Mouse (Mus musculus) embryonic facial prominence, embryonic 12.5 days (tissue): ENCODE results near the gene Gm20716. TPM values are rescaled to one million over a fixed set of nuclear protein-coding genes. Genes with fewer than 3 reads are reported as not detected.

Experiments used
- ATAC-seq: fragments of 200-750 bp; cut with Nextera tagmentation; 2 replicates; pipeline ENCODE4 v1.8.0; 2017; ENCODE audit not compliant: insufficient number of reproducible peaks, insufficient read depth, low FRiP score, low TSS enrichment
- H3K27ac ChIP-seq: fragments of 300-500 bp; sonication (generic); 2 replicates; pipeline ENCODE4 v1.5.1; 2016; ENCODE audit warnings: mild to moderate bottlenecking
- H3K27me3 ChIP-seq: fragments of 300-500 bp; sonication (generic); 2 replicates; pipeline ENCODE4 v1.6.1; 2016; ENCODE audit warnings: mild to moderate bottlenecking, moderate library complexity
- H3K36me3 ChIP-seq: fragments of 300-500 bp; sonication (generic); 2 replicates; pipeline ENCODE4 v1.6.1; 2016; ENCODE audit warnings: mild to moderate bottlenecking
- H3K4me1 ChIP-seq: fragments of 300-500 bp; sonication (generic); 2 replicates; pipeline ENCODE4 v1.6.1; 2016
- H3K4me2 ChIP-seq: fragments of 300-500 bp; sonication (generic); replicated peaks from 2 replicates; pipeline ENCODE4 v1.6.1; 2016; ENCODE audit warnings: mild to moderate bottlenecking, moderate library complexity
- H3K4me3 ChIP-seq: fragments of 300-500 bp; sonication (generic); 2 replicates; pipeline ENCODE4 v1.5.1; 2016; ENCODE audit warnings: mild to moderate bottlenecking
- H3K9ac ChIP-seq: fragments of 300-500 bp; sonication (generic); 2 replicates; pipeline ENCODE4 v1.6.1; 2016; ENCODE audit warnings: mild to moderate bottlenecking, moderate library complexity
- H3K9me3 ChIP-seq: fragments of 300-500 bp; sonication (generic); 2 replicates; pipeline ENCODE4 v1.6.1; 2016; ENCODE audit warnings: mild to moderate bottlenecking, moderate library complexity
- WGBS: fragments of 180-500 bp; shearing (Covaris S2); methylation state at CpG from one replicate; pipeline ENCODE4 v1.1.7; 2016; 5-methylcytosine and 5-hydroxymethylcytosine counted together
- polyA plus RNA-seq: library from polyadenylated mRNA; unstranded; fragments of >200 nt; fragmentation: Nextera tagmentation; extraction: Ambion mirVana; gene quantifications from 2 replicates; pipeline ENCODE4 v1.2.1, GENCODE M21; 2016

Gene Gm20716
- 23.1 and 26.5 TPM in 2 replicates for polyA plus RNA-seq

DNA sequence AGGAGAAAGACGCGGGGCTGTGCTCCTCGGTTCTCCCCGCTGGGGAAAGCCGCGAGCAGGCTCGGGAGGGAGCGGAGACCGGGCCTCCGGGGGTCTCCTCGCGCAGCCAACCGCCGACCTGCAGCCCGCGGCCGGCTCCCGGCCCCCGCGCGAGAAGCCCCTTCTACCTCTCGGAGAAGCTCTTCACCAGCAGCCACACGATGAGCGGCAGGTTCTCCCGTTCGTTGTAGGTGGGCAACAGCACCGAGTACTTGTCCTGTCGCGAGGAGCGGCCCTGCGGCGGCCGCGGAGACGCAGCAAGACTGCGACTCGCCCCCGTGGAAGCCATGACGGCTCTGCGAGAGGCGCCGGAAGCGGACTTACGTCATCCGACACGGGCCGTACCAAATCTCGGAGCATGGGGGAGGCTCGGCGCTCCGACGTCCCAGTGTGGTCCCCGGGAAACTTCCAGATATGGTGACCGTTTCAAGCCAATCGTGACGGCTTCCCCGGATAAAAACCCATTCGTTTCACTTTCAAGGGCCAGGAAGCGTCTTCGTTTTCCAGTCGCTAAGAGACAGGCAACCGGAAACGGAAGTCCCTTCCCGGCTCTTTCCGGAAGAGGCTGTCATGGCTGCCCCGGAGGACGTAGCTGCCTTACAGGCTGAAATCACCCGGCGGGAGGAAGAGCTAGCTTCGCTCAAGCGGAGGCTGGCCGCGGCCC is at the start of gene Gm20716, which contains the start of the genes Dpm1 and Mocs3:
TSS of gene Gm20716 (minus strand) at position 339 of the 703 bp plus-strand sequence.
TSS of gene Dpm1 (minus strand) at position 566 of the 703 bp plus-strand sequence.
TSS of gene Mocs3 (plus strand) at position 597 of the 703 bp plus-strand sequence.
- Histone ChIP-seq H3K9ac (peak within 1 kb of the TSS; percentile 94), H3K4me2 (peak within 1 kb of the TSS; percentile 100), H3K27ac (peak within 1 kb of the TSS; percentile 93), H3K27me3 (no peaks in the 10 kb centered on the region), H3K9me3 (no peaks in the 10 kb centered on the region), H3K36me3 (peaks cover 27% of the 10 kb centered on the region), H3K4me1 (peaks cover 25% of the 10 kb centered on the region), H3K4me3 (peak within 1 kb of the TSS; percentile 99)
- ATAC-seq: peak; percentile 83
- under 1% methylated on average over 69 of the region's 73 CpGs for WGBS

DNA sequence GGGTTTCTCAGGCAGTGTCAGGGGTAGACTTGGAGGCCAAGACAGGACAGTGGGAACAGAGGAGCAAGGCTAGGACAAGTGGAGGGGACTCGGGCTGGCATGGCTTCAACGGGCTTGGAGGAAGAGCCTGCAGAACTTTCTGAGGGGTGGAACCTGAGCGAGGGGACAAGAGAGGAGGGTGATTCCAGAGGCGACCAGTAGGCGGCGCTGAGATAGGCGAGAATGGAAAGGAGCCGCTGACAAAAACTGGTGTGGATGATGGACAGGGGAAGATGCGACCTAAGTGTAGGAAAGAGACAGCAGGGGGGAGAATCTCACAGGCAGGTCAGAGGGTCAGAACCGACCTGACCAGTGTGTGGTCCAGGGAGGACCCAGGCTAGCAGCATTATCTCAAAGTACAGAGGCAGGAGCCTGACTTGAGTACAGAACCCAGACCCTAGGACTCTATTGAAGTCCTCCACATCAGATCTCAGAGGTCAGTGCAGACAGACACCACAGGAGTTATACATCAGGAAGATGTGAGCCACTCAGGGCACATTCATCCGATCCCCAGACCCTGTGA is 44.3 kb upstream of the Gm20716 start:
- Histone ChIP-seq H3K4me1 (no peaks in the 10 kb centered on the region), H3K36me3 (no peaks in the 10 kb centered on the region), H3K4me2 (no peak overlapping the region), H3K4me3 (no peak overlapping the region), H3K9me3 (no peaks in the 10 kb centered on the region), H3K27me3 (peaks cover 49% of the 10 kb centered on the region), H3K27ac (no peak overlapping the region), H3K9ac (no peak overlapping the region)
- 7% methylated on average over 11 of the region's 11 CpGs for WGBS
- ATAC-seq: no peak

DNA sequence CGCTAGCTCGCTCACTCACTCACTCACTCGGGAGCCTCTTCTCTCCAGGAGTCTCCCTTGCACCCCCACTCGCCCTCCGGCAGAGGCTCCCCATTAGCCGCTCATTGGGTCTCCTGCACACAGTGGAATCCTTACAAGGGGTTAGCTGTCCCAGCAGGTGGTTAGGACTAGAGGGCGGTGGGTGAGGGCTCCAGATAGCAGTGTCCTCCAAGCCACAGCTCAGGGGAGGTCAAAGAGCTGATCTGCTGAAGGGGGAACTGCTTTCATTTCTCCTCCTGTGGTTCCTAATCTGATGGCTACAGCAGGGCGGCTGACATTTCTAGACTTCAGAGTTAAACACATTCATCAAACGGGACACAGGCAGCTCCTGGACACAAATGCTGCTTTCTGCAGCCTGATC is 43.2 kb upstream of the Gm20716 start:
- no peak overlapping the region for H3K9ac ChIP-seq
- no peaks in the 10 kb centered on the region for H3K9me3 ChIP-seq
- no peak for ATAC-seq
- no peak overlapping the region for H3K4me2 ChIP-seq
- no peak overlapping the region for H3K4me3 ChIP-seq
- peaks cover 45% of the 10 kb centered on the region for H3K27me3 ChIP-seq
- WGBS: 38% methylated on average over 9 of the region's 9 CpGs
- no peak overlapping the region for H3K27ac ChIP-seq
- no peaks in the 10 kb centered on the region for H3K36me3 ChIP-seq
- no peaks in the 10 kb centered on the region for H3K4me1 ChIP-seq

DNA sequence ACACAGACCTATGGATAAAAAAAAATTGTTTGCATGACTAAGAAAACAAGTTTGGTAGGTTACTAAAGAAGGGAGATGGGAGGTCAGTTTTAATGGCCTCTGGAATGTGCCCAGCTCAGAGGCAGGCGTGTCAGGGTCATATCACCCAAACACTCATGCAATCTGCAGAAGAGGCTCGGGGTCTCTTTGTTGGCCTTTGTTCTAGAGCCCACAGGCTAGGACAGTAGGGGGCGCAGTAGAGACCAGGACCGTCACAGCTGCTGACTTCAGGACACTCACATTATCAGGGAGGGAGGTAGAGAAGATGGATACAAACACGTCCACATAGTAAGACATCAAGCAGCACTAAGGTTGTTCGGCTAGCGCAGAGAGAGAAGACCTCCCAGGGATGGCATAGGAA is 37.9 kb upstream of the Gm20716 start:
- H3K27ac ChIP-seq: no peak overlapping the region
- H3K4me3 ChIP-seq: no peak overlapping the region
- peak overlapping the region; percentile 29 for H3K4me2 ChIP-seq
- WGBS: 43% methylated on average over 7 of the region's 7 CpGs
- no peaks in the 10 kb centered on the region for H3K9me3 ChIP-seq
- H3K27me3 ChIP-seq: peaks cover 14% of the 10 kb centered on the region; the same call in 1 of the 2 replicates
- no peaks in the 10 kb centered on the region for H3K36me3 ChIP-seq
- no peak for ATAC-seq
- H3K4me1 ChIP-seq: no peaks in the 10 kb centered on the region
- H3K9ac ChIP-seq: no peak overlapping the region

DNA sequence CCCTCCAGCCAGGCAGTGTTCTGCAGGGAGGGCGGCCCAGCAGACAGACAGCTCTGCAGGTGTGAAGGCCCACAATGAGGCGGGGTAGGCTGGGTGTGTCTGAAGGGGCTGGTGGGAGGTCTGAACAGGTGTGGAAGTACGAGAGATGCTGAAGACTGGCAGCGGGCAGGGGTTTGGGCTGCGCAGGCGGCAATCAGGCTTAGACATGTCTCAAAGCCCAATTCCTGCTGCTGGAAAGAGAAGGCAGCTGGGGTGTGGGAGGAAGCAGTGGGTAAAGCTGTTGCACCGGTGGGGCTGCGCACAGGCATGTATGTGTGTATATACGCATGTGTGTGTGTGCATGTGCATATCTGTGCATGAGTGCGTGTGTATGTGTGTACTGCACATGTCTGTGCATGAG is 30.7 kb upstream of the Gm20716 start:
- no peak for ATAC-seq
- Histone ChIP-seq H3K36me3 (no peaks in the 10 kb centered on the region; the same call in 1 of the 2 replicates), H3K9ac (no peak overlapping the region), H3K27me3 (peaks cover 13% of the 10 kb centered on the region; the same call in 1 of the 2 replicates), H3K4me1 (no peaks in the 10 kb centered on the region), H3K4me3 (no peak overlapping the region), H3K9me3 (no peaks in the 10 kb centered on the region), H3K27ac (no peak overlapping the region), H3K4me2 (no peak overlapping the region)
- 84% methylated on average over 10 of the region's 10 CpGs for WGBS

DNA sequence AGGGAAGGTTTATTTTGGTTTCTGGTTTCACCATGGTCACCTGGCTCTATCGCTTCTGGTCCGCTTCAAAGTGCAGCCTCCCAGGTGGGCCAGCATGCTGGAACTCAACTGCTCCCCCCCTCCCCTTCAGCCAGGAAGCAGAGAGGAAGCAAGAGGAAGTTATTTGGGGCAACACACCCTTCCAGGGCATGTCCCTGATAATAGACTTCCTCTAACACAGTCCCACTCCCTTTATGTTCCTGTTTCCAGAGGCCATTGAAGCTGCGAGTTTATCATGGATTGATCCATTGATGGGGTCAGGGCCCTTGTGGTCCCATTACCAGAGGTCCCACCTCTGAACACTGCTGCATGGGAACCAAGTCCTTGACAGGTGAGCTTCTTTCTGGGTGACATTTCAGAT is 30.0 kb upstream of the Gm20716 start:
- no peak overlapping the region for H3K27ac ChIP-seq
- ATAC-seq: no peak
- no peaks in the 10 kb centered on the region; the same call in 1 of the 2 replicates for H3K36me3 ChIP-seq
- WGBS: 89% methylated on average over 3 of the region's 3 CpGs
- peaks cover 13% of the 10 kb centered on the region; the same call in 1 of the 2 replicates for H3K27me3 ChIP-seq
- no peaks in the 10 kb centered on the region for H3K9me3 ChIP-seq
- H3K4me2 ChIP-seq: no peak overlapping the region
- no peak overlapping the region for H3K4me3 ChIP-seq
- no peak overlapping the region for H3K9ac ChIP-seq
- no peaks in the 10 kb centered on the region for H3K4me1 ChIP-seq

DNA sequence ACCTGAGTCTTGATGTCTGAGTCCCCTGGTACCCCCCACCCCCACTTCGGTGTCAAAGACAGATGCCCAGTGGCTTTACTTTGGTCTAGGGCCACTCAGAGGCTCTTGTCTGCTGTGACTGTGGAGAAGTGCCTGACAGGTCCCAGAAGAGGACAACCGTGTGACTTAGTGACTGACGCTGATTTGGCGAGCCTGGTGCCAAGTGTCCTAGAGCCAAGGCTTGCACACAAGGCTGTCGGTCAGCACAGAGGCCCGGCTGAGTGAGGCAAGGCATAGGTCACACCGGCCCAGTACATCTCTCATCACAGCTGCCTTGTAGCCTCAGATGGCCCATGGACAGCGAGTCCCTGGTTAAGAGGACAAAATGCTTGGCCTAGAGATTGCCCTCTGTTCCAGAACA is 28.9 kb upstream of the Gm20716 start:
- Histone ChIP-seq H3K4me1 (no peaks in the 10 kb centered on the region), H3K27ac (no peak overlapping the region), H3K9ac (no peak overlapping the region), H3K4me2 (no peak overlapping the region), H3K4me3 (no peak overlapping the region), H3K36me3 (no peaks in the 10 kb centered on the region; the same call in 1 of the 2 replicates), H3K27me3 (peaks cover 13% of the 10 kb centered on the region; the same call in 1 of the 2 replicates), H3K9me3 (no peaks in the 10 kb centered on the region)
- ATAC-seq: no peak
- WGBS: 86% methylated on average over 8 of the region's 8 CpGs

DNA sequence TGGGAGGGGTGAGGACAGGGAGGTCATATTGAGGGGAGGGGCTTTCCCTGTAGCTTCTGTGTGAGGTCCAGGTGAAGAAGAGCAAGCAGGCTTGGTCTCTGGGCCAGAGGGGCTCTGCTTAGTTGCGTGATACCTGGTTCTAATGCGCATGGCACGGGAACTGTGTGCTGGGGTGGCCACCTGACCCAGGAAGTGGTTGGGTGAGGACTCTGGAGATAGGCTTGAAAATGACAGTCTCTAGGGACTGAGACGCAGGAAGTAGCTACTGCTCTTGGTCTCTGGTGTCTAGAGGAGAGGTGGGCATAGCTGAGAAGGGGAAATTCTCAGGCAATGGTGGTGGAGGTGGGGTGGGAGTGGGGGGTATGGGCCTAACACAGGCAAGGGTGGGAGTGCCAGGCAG is 27.0 kb upstream of the Gm20716 start:
- Histone ChIP-seq H3K27me3 (0 out of 2 replicates have a peak, but pooled peaks cover 5% of the 10 kb centered on the region), H3K9ac (no peak overlapping the region), H3K4me2 (no peak overlapping the region), H3K36me3 (no peaks in the 10 kb centered on the region), H3K9me3 (no peaks in the 10 kb centered on the region), H3K27ac (no peak overlapping the region), H3K4me1 (no peaks in the 10 kb centered on the region), H3K4me3 (no peak overlapping the region)
- no peak for ATAC-seq
- WGBS: 86% methylated on average over 4 of the region's 4 CpGs

DNA sequence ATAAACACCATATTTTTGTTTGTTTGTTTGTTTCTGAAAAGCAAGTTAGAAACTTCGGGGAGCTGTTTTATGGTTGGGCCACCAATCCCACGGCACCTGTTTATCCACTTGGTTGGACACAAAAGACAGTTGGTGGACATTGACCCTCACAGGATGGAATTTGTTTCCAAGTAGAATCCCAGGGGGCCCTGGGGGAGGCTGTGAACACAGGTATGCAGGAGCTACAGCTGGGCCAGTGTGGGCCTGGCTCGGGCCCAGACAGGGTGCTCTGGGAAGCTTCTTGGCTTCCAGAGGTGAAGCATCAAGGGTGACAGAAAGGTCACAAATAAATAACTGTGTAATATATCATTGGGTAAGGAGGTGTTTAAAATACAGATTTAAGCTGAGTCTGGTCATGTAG is 26.3 kb upstream of the Gm20716 start:
- 0 out of 2 replicates have a peak, but pooled peaks cover 4% of the 10 kb centered on the region for H3K27me3 ChIP-seq
- 79% methylated on average over 3 of the region's 3 CpGs for WGBS

DNA sequence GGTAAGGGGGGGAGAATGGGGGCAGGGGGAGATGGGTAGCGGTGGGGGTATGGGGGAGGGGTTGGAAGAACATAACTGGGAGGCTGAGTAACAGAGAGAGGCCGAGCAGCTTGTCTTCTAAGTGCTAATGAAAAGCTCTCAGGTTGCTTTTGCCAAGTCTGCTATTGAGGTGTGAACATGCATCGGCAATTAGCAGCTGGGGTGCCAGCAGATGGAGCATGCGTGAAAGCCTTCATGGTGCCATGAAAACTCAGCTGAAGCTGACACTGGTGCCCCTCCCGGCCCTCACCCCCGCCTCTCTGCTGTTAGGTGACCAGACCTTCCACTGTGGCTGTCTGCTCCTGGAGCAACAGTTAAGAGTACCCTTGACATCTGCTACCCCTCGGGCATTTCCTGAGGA is 23.7 kb upstream of the Gm20716 start:
- Histone ChIP-seq H3K27ac (no peak overlapping the region), H3K36me3 (no peaks in the 10 kb centered on the region), H3K9me3 (no peaks in the 10 kb centered on the region), H3K27me3 (no peaks in the 10 kb centered on the region), H3K4me1 (no peaks in the 10 kb centered on the region), H3K4me3 (no peak overlapping the region), H3K9ac (no peak overlapping the region), H3K4me2 (no peak overlapping the region)
- WGBS: 55% methylated on average over 7 of the region's 7 CpGs
- no peak for ATAC-seq

More for the DNA sequence above, 26.3 kb upstream of the Gm20716 start:
- Histone ChIP-seq H3K36me3 (no peaks in the 10 kb centered on the region), H3K27ac (no peak overlapping the region), H3K4me2 (no peak overlapping the region), H3K4me3 (no peak overlapping the region), H3K9ac (no peak overlapping the region), H3K9me3 (no peaks in the 10 kb centered on the region), H3K4me1 (no peaks in the 10 kb centered on the region)
- ATAC-seq: no peak

DNA sequence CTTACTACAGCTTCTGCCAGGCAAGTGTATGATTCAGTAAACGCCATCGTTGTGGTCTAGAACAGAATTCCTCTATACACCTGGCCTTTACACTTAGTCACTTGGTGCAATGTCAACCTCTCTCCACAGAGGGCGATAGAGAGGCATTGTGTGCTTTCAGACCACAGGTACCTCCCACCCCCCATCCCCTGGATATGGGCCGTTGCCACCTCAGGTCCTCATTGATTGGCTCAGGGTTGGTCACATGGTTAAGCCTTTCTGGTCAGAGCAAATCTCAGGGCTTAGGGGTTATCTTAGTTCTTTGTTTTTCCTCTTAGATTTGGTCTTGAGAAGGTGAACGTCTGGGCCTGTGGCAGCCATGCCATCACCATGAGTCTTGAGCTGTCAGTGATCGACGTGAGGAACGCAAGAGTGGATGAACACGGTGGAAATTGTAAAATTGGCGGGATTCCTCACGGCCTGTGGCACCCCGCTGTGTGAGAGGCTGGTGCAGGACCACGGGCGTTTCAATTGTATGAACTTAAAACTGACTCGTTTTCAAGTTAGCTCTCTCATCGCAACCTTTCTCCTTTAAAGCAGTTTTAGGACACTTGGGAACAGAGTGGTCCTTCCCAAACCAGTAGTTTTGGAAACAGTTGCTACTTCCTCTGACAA is 22.6 kb upstream of the Gm20716 start:
- Histone ChIP-seq H3K4me3 (0 out of 2 replicates have a peak overlapping the region, but pooled peaks have one; percentile 7), H3K4me1 (no peaks in the 10 kb centered on the region), H3K27ac (no peak overlapping the region), H3K36me3 (no peaks in the 10 kb centered on the region), H3K4me2 (peak overlapping the region; percentile 14; the same call in 1 of the 2 replicates), H3K27me3 (no peaks in the 10 kb centered on the region), H3K9ac (no peak overlapping the region), H3K9me3 (no peaks in the 10 kb centered on the region)
- WGBS: 16% methylated on average over 16 of the region's 16 CpGs
- no peak for ATAC-seq
